Mouse (Mus musculus) C2C12 (cell line): ENCODE measurements around the gene Gm20388. TPM values are rescaled to one million over a fixed set of nuclear protein-coding genes. Genes with fewer than 3 reads are reported as not detected.

Experiments used
- H3K27me3 ChIP-seq: one replicate; pipeline ENCODE4 v1.6.1; 2011; ENCODE audit not compliant: control insufficient read depth, insufficient read depth, insufficient read length
- H3K36me3 ChIP-seq: one replicate; pipeline ENCODE4 v1.6.1; 2011; ENCODE audit not compliant: control insufficient read depth, insufficient read depth
- H3K4me3 ChIP-seq: one replicate; pipeline ENCODE4 v1.5.1; 2011; ENCODE audit warnings: mild to moderate bottlenecking, control low read depth; ENCODE audit not compliant: poor library complexity, insufficient read depth, severe bottlenecking
- H3K79me2 ChIP-seq: one replicate; pipeline ENCODE4 v1.6.1; 2011; ENCODE audit not compliant: control insufficient read depth, insufficient read depth
- H3K79me3 ChIP-seq: one replicate; pipeline ENCODE4 v1.6.1; 2011; ENCODE audit warnings: low read depth, control low read depth
- H3ac ChIP-seq: one replicate; pipeline ENCODE3; 2011; ENCODE audit warnings: low read depth; ENCODE audit not compliant: control insufficient read depth, insufficient read length
- CEBPB ChIP-seq: IDR thresholded peaks from one replicate; pipeline ENCODE4 v1.6.1; 2011; ENCODE audit warnings: low read depth, mild to moderate bottlenecking, control low read depth, moderate library complexity
- CTCF ChIP-seq: IDR thresholded peaks from one replicate; pipeline ENCODE4 v1.5.1; 2011; ENCODE audit not compliant: control insufficient read depth, insufficient read depth, insufficient read length
- FOSL1 ChIP-seq: IDR thresholded peaks from one replicate; pipeline ENCODE4 v1.8.0; 2011; ENCODE audit warnings: mild to moderate bottlenecking, low read length; ENCODE audit not compliant: poor library complexity, insufficient read depth, severe bottlenecking
- MAX ChIP-seq: IDR thresholded peaks from one replicate; pipeline ENCODE4 v1.6.1; 2011; ENCODE audit warnings: mild to moderate bottlenecking, control low read depth
- MYOD1 ChIP-seq: IDR thresholded peaks from one replicate; pipeline ENCODE4 v1.6.1; 2011; ENCODE audit warnings: low read depth; ENCODE audit not compliant: control insufficient read depth, insufficient read length
- MYOG ChIP-seq: IDR thresholded peaks from one replicate; pipeline ENCODE4 v1.6.1; 2011; ENCODE audit not compliant: control insufficient read depth, insufficient read length; ENCODE audit errors: extremely low read depth
- USF1 ChIP-seq: IDR thresholded peaks from one replicate; pipeline ENCODE4 v1.6.1; 2011; ENCODE audit warnings: low read depth, mild to moderate bottlenecking, control low read depth, moderate library complexity
- polyA plus RNA-seq: library from polyadenylated mRNA; unstranded; fragments of >200 nt; fragmentation: generic; extraction: Trizol; gene quantifications from one replicate; pipeline ENCODE4 v1.2.1, GENCODE M21; 2012; ENCODE audit warnings: missing spikeins

Gene Gm20388
- polyA plus RNA-seq, 1 experiment, result 15.0 TPM

GRCm38 (mm10) chr8:123813892-123814266 lies 3903.2 kb downstream of the Gm20388 start:
- Histone ChIP-seq H3K79me2 (peaks cover 28% of the 10 kb centered on the region), H3K4me3 (no peak overlapping the region), H3K27me3 (no peaks in the 10 kb centered on the region), H3K36me3 (no peaks in the 10 kb centered on the region), H3ac (no peak overlapping the region), H3K79me3 (peaks cover 3% of the 10 kb centered on the region)
- TF ChIP-seq FOSL1, result no peak
- TF ChIP-seq CEBPB, result no peak
- no peak for TF ChIP-seq MAX
- no peak for TF ChIP-seq MYOD1

GRCm38 (mm10) chr8:123815325-123815724 lies 3904.7 kb downstream of the Gm20388 start:
- H3K4me3 ChIP-seq, result no peak overlapping the region
- H3ac ChIP-seq, result no peak overlapping the region
- peaks cover 3% of the 10 kb centered on the region for H3K79me3 ChIP-seq
- H3K27me3 ChIP-seq, result no peaks in the 10 kb centered on the region
- peaks cover 23% of the 10 kb centered on the region for H3K79me2 ChIP-seq
- TF ChIP-seq CTCF, result no peak
- H3K36me3 ChIP-seq, result no peaks in the 10 kb centered on the region

- Histone ChIP-seq H3K79me2 (peaks cover 16% of the 10 kb centered on the region), H3K36me3 (no peaks in the 10 kb centered on the region), H3K4me3 (no peak overlapping the region), H3K27me3 (no peaks in the 10 kb centered on the region), H3ac (no peak overlapping the region), H3K79me3 (peaks cover 3% of the 10 kb centered on the region)
- no peak for TF ChIP-seq USF1
- no peak for TF ChIP-seq FOSL1
- TF ChIP-seq MYOD1, result no peak
- no peak for TF ChIP-seq CEBPB
- no peak for TF ChIP-seq MAX
- no peak for TF ChIP-seq CTCF
- no peak for TF ChIP-seq MYOG
Measured at GRCm38 (mm10) chr8:123816939-123817338, 3906.3 kb downstream of the Gm20388 start.

GRCm38 (mm10) chr8:123817747-123818146 lies 3907.1 kb downstream of the Gm20388 start:
- no peak overlapping the region for H3ac ChIP-seq
- TF ChIP-seq USF1 (no peak), CTCF (no peak), MYOD1 (no peak), MYOG (no peak), CEBPB (no peak), MAX (no peak), FOSL1 (no peak)

GRCm38 (mm10) chr8:123819683-123820610 lies 3909.3 kb downstream of the Gm20388 start:
- no peak for TF ChIP-seq MYOD1
- no peak for TF ChIP-seq USF1
- no peak overlapping the region for H3ac ChIP-seq
- no peaks in the 10 kb centered on the region for H3K27me3 ChIP-seq
- no peaks in the 10 kb centered on the region for H3K79me2 ChIP-seq
- H3K4me3 ChIP-seq, result no peak overlapping the region
- no peaks in the 10 kb centered on the region for H3K36me3 ChIP-seq
- H3K79me3 ChIP-seq, result peaks cover 3% of the 10 kb centered on the region

More at GRCm38 (mm10) chr8:123817747-123818146, 3907.1 kb downstream of the Gm20388 start:
- H3K27me3 ChIP-seq, result no peaks in the 10 kb centered on the region
- no peak overlapping the region for H3K4me3 ChIP-seq
- peaks cover 3% of the 10 kb centered on the region for H3K79me3 ChIP-seq
- H3K79me2 ChIP-seq, result peaks cover 14% of the 10 kb centered on the region
- H3K36me3 ChIP-seq, result no peaks in the 10 kb centered on the region

- no peak overlapping the region for H3ac ChIP-seq
- no peak overlapping the region for H3K4me3 ChIP-seq
- no peaks in the 10 kb centered on the region for H3K79me2 ChIP-seq
- H3K27me3 ChIP-seq, result no peaks in the 10 kb centered on the region
- H3K36me3 ChIP-seq, result no peaks in the 10 kb centered on the region
- peaks cover 3% of the 10 kb centered on the region for H3K79me3 ChIP-seq
- no peak for TF ChIP-seq CTCF
- TF ChIP-seq FOSL1, result no peak
Measured at GRCm38 (mm10) chr8:123820780-123821179, 3910.1 kb downstream of the Gm20388 start.
